Mouse (Mus musculus): ENCODE results near the gene Arhgap24.
A peak's percentile ranks its signal among the peaks of the same experiment; 100 is the strongest.

The Arhgap24 gene

GRCm38 (mm10) chr5:102899680-102900215 is 418.6 kb downstream of the Arhgap24 start:
- DNase-seq, result no peak

- DNase-seq, result peak; percentile 31 to 46
Observed at GRCm38 (mm10) chr5:102901176-102901575, 420.0 kb downstream of the Arhgap24 start.

GRCm38 (mm10) chr5:102903487-102903886 is 422.3 kb downstream of the Arhgap24 start:
- DNase-seq, result peak; percentile 73 to 91

DNA sequence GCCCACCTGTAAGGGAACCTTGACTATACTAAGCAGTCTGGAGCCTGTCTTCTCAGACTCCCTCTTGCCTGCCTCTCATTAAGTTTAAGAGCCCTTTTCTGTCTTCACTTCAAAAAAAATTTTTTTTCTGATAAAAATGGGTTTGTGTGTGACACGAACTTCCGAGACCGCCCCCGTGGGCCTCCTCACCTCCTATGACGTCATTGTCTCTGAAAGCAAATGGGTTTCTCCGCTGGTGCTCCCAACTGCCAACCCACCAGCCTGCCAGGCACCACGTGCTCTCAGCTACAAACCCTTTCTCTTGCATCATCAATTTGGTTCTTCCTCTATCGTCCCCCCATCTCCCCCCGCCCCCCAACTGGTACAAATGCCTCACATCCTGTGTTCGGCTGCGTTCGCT is 422.9 kb downstream of the Arhgap24 start:
- DNase-seq, result peak in 1 of 2 experiments; percentile 74

GRCm38 (mm10) chr5:102905441-102906211 is 424.4 kb downstream of the Arhgap24 start:
- DNase-seq, result no peak

GRCm38 (mm10) chr5:102920199-102920598 is 439.0 kb downstream of the Arhgap24 start:
- peak in 1 of 2 experiments; percentile 41 for DNase-seq

GRCm38 (mm10) chr5:102926786-102927185 is 445.6 kb downstream of the Arhgap24 start:
- no peak for DNase-seq

- DNase-seq, result peak in 1 of 2 experiments; percentile 9
Observed at GRCm38 (mm10) chr5:102930161-102930560, 449.0 kb downstream of the Arhgap24 start.

- DNase-seq, result peak in 1 of 2 experiments; percentile 15
Observed at GRCm38 (mm10) chr5:102943864-102944630, 462.9 kb downstream of the Arhgap24 start.

- DNase-seq, result no peak
Observed at GRCm38 (mm10) chr5:102946625-102947024, 465.4 kb downstream of the Arhgap24 start.

GRCm38 (mm10) chr5:102947061-102947711 is 466.0 kb downstream of the Arhgap24 start:
- DNase-seq, result no peak

Measured in kidney, postnatal 25 days (tissue).